Mouse (Mus musculus): ENCODE measurements around the gene Klf14. TPM values are rescaled to one million over a fixed set of nuclear protein-coding genes. Genes with fewer than 3 reads are reported as not detected.
A peak's percentile ranks its signal among the peaks of the same experiment; 100 is the strongest.

Klf14 gene
- under 1 TPM in 2 of 4 experiments, not detected in 2; 0.11 to 0.17 TPM for total RNA-seq (2022)

- DNase-seq (ENCODE audit: low spot score in 2 of 2) = peak in 1 of 2 experiments; percentile 11
Measured at GRCm38 (mm10) chr6:30958736-30959540, at the start of gene Klf14. Gene Klf14 (minus strand): TSS chr6:30959078.

- no peak for DNase-seq (ENCODE audit: low spot score in 2 of 2)
Measured at GRCm38 (mm10) chr6:31006111-31006600, 47.3 kb upstream of the Klf14 start.

GRCm38 (mm10) chr6:30986393-30986792, 27.5 kb upstream of the Klf14 start:
- DNase-seq (ENCODE audit: low spot score in 2 of 2) = no peak

- DNase-seq (ENCODE audit: low spot score in 2 of 2) = no peak
Measured at GRCm38 (mm10) chr6:30983021-30983420, 24.1 kb upstream of the Klf14 start.

GRCm38 (mm10) chr6:30982372-30982980, 23.6 kb upstream of the Klf14 start:
- no peak for DNase-seq (ENCODE audit: low spot score in 2 of 2)

- no peak for DNase-seq (ENCODE audit: low spot score in 2 of 2)
Measured at GRCm38 (mm10) chr6:30981351-30981750, 22.5 kb upstream of the Klf14 start.

- DNase-seq (ENCODE audit: low spot score in 2 of 2) = no peak
Measured at GRCm38 (mm10) chr6:30978615-30979014, 19.7 kb upstream of the Klf14 start.

GRCm38 (mm10) chr6:30972121-30972520, 13.2 kb upstream of the Klf14 start:
- no peak for DNase-seq (ENCODE audit: low spot score in 2 of 2)

GRCm38 (mm10) chr6:30957784-30958735, 818 bp downstream of the Klf14 start:
- no peak for DNase-seq (ENCODE audit: low spot score in 2 of 2)

GRCm38 (mm10) chr6:30939264-30939663, 19.6 kb downstream of the Klf14 start:
- DNase-seq (ENCODE audit: low spot score in 2 of 2) = no peak

- DNase-seq (ENCODE audit: low spot score in 2 of 2) = no peak
Measured at GRCm38 (mm10) chr6:30922821-30923220, 36.1 kb downstream of the Klf14 start.

- no peak for DNase-seq (ENCODE audit: low spot score in 2 of 2)
Measured at GRCm38 (mm10) chr6:30921826-30922225, 37.1 kb downstream of the Klf14 start.

- peak in 1 of 2 experiments; percentile 6 for DNase-seq (ENCODE audit: low spot score in 2 of 2)
Measured at GRCm38 (mm10) chr6:30920834-30921675, 37.8 kb downstream of the Klf14 start.

GRCm38 (mm10) chr6:30915473-30915872, 43.4 kb downstream of the Klf14 start, which contains the start of gene Tsga13:
Gene Tsga13 (minus strand): TSS chr6:30915573.
- DNase-seq (ENCODE audit: low spot score in 2 of 2) = no peak

GRCm38 (mm10) chr6:30907970-30908369, 50.9 kb downstream of the Klf14 start:
- DNase-seq (ENCODE audit: low spot score in 2 of 2) = no peak

Other genes starting within 250 kb of the Klf14 start
- gene Mest, start 235.5 kb downstream of the Klf14 start, total RNA-seq (2022) = 1 to 10 TPM; 1.2 to 2.9 (median 1.5) TPM
- gene Copg2, start 62.3 kb downstream of the Klf14 start, total RNA-seq (2022) = 10 to 100 TPM; 13.0 to 14.5 (median 13.4) TPM
- not detected for gene Tsga13, start 43.5 kb downstream of the Klf14 start, total RNA-seq (2022)